Mouse (Mus musculus): ENCODE data around the gene Cacybp.

The Cacybp gene

DNA sequence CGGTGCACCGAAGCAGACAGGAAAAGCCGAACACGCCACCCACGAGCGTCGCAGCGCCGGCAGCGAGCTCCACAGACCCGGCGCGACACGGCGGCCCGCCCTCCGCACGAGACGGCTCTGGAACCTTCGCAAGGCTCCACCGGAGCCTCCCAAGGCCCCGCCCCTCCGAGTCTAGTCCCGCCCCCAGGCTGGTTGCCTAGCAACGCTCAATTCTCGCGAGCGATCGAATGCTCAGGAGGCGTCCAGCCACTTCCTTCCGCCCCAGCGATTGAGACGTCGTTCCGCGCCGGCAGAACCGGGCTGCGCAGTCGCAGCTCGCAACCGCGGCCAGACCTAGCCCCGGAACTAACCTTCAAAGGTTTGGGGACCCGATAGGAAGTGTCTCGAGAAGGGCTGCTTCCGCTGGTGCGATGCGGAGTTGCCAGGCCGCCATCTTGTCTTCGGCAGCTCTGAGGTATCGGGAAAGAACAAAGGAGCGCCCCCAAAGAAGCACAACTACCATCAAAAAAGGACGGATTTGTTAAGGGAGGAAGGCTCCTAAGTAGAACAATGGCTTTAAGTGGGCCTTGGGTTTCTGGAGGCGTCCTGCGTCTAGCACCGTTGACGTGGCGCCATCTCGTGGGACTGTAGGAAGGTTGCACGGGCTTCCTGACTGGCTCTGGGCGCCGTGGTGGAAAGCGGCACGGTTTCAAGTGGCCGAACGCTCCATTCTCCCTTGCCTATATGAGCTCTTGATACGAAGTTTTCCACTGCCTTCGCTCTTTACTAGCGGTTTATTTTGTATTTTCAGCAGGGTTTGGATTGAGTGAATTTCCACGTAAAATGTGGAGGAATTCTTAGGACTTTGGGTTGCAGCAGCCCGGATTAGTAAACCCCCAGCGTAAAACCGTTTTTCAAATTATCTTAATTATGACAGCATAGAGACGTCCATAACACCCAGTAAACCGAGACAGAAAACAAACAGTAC is at the start of gene Cacybp:
Gene Cacybp, minus strand, starts transcription at position 173 of the 967 bp plus-strand sequence.
- DNase-seq: peak; percentile 100

DNA sequence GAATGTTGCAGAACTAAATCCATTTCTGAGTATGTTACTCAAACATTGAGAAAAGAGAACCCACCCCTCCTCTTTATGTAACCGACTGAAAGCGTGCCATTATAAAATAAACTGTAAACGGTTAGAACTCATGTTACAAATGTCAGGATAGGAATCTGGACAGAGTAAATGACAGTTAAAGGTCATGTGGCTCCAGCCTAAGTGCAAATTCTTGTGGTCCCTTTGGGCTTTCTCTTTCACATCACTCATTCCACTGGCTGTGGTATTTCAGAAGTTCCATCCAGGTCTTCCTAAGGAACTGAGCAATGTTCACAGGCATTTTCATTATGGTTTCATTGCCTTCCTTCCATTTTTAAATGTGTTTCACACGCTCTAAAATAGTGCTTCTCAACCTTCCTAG is 49.7 kb upstream of the Cacybp start:
- no peak for DNase-seq

- no peak for DNase-seq
Observed at GRCm38 (mm10) chr1:160261849-160262248, 49.2 kb upstream of the Cacybp start.

- DNase-seq: no peak
Observed at GRCm38 (mm10) chr1:160260605-160261004, 47.9 kb upstream of the Cacybp start.

DNA sequence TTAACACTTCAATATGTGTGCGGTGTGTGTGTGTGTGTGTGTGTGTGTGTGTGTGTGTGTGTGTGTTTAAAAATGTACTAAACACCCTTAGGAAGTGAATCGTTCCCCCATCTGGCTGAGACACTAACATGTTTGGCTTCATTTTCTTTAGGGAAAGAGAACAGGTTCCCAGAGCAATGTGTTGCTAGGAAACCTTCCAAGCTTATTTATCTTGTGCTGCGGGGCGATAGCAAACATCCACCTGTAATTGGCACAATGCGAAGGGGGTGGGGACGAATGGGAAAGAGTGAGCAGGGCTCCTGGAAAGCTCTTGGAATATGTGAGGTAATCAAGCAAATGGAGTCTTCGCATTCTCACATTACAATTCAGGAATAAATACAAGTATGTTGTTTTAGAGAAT is 47.2 kb upstream of the Cacybp start:
- DNase-seq: no peak

- no peak for DNase-seq
Observed at GRCm38 (mm10) chr1:160253108-160253507, 40.4 kb upstream of the Cacybp start.

DNA sequence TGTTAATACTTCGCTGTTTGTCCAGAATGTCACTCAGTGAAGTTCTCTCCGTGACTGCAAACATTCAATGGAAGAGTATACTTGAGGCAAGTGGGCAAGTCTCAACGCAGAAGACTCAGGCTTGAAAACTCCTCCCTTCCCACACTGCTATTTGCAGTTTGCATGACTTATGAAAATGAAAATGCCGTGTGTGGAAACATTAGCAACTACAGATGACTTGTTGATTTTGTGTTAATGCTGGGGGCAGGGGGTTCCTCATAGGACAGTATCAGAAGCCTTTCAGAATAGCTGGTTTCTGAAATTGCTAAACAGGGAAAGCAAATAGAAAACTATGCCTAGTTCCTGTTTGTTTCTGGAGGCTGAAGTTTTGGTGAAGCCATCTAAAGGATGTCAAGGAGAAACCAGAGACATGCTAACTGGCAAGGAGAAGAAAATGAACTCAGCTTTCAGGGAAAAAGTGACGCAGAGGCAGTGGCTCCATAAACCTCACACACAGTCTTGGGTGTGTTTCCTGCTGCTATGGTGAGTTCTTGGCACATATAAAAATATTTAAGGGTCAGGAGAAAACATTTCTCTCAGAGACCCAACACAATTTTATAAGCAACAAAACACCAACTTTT is 38.8 kb upstream of the Cacybp start:
- no peak for DNase-seq

- no peak for DNase-seq
Observed at GRCm38 (mm10) chr1:160250782-160251181, 38.1 kb upstream of the Cacybp start.

GRCm38 (mm10) chr1:160249786-160250185 is 37.1 kb upstream of the Cacybp start:
- no peak for DNase-seq

GRCm38 (mm10) chr1:160247473-160247872 is 34.8 kb upstream of the Cacybp start:
- DNase-seq: no peak

DNA sequence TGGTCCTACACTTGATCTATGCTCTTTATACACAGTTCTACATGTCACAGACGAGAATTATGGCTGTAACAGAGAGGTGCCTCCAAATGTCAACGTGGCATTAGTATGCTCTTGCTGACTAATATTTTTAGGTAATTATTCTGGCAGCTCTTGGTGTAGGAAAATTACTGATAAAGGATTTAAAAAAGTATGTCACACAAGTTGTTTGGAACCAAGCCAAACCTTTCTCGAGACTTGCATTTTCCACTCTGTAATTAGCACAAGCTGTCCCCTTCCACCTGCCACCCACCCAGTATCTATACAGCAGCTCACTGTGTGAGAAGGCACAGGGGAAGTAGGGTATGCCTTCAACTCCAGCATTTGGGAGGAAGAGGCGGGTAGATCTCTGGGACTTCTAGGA is 34.2 kb upstream of the Cacybp start:
- DNase-seq: no peak

DNA sequence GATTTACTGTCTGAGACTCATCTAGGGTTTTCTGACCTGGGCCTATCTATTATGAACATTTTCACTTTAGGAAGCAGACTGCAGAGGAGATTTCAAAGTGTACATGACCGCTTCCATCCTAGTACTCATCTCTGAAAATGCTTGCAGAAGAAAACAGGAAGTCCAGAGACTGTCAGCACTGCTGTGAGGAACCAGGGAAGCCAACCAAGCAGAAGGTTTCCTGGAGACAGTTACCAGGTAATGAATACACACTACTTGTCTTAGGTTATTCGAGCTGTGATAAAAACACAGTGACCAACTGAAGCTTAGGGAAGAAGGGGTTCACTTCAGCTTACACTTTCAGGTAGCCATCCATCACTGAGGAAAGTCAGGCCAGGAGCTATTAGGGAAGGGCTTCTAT is 33.3 kb upstream of the Cacybp start:
- DNase-seq: no peak

DNA sequence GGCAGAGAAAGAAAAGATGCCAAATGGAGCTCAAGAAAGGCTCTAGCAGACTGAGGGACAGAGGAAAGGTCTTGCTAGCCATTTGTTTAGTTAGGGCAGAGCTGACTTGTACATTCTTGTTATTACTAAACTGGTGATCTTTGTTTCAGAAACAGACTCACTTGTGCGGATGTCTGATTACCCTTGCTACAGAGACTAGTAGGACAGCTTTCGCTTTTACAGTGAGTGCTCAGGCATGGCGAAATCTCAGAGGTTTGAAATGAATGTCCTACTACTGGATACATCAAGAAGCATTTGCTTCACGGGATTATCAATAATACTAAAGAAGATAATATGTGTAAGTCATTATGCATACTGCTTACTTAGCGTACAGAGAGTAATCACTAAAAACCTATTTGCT is 32.0 kb upstream of the Cacybp start:
- DNase-seq: no peak

DNA sequence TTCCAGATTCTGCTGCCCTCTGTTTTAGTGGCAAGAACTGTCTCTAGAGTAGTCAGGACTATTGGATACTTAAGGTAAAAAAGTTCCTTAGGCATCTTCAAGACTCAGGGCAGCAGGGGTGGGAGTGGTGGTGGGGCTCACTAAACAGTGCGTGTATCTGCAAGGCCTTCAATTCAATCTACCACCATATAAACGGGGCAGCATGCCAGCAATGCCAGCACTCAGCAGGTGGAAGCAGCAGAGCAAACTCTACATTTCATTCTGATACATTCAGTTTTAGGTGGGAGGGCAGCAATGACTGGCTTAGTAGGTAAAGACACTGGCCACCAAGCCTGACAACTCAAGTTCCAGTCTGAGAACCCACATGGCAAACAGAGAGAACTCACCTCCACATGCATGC is 27.4 kb upstream of the Cacybp start:
- DNase-seq: no peak

DNA sequence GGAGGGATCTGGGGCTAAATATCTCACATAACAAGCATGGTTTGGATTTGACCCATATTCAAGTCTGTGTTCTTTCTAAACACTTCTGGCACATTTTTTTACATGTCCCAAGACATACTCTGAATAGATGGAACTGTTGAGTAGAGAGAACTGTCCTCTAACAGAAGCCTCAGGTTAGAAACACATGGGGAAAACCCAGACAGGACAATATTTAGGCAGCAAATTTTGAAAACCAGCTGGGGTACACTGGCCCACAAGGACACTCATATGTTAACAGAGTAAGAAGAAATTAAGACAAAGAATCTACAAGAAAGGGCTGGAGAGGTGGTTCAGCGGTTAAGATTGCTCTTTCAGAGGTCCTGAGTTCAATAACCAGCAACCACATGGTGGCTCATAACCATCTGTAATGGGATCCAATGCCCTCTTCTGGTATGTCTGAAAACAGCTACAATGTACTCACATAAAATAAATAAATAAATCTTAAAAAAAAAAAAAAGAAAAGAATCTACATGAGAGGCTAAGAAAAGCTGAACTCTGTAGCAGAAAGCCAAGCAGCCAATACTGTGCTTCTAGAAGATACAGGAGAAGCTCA is 26.3 kb upstream of the Cacybp start:
- no peak for DNase-seq

DNA sequence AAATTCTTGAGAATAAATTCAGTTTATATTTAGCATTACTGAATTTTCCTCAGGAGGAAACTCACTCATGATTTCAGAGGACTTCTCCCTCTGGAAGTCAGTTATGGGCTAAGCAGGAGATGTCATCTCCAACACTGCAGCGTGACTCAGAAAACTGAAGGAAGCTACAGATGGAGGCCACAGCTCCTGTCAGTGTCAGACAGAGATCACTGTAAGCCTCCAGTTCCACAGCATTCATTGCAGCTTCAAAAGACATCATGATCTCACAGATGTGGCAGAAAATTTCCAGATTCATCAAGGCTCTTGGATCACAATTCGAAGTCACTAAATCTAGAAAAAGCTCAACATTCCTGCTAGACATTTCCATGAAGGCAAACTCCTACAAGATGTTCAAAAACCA is 25.3 kb upstream of the Cacybp start:
- DNase-seq: no peak

DNA sequence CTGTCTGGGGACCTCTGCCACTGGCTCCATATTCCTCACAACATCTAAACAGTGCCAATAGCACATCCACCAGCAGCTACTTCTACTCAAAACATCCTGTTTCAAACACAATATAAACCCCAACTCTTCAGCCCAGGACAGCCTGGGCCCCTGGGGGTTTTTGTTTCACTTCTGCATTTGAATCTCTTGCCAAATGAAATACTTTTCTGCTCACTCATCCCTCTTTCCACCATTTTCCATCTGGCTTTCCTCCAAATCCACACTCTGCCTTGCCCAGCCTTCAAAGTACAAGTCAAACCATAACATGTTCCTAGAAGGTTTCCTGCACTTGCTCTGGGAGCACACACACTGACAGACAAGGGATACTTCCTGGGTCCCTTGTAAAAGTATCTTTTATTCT is 21.2 kb upstream of the Cacybp start:
- DNase-seq: no peak

GRCm38 (mm10) chr1:160232113-160232512 is 19.4 kb upstream of the Cacybp start:
- no peak for DNase-seq

DNA sequence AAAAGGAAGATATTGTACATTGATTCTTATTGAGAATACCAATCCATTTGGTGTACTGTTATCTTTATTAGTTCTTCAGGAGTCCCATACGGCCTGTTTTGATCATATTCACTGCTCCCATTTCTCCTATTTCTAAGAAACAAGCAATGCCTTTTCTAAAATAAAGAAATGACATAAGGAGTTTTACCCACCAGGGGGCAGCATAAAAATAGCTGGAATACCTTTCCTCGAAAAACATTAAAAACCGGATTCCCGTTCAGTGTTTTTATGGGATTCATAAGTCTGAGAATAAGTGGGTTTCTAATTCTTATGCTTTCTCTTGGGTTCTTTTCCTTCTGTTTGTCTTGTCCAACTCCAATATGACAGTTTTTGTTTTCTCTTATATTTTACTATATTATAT is 18.3 kb upstream of the Cacybp start:
- DNase-seq: no peak

DNA sequence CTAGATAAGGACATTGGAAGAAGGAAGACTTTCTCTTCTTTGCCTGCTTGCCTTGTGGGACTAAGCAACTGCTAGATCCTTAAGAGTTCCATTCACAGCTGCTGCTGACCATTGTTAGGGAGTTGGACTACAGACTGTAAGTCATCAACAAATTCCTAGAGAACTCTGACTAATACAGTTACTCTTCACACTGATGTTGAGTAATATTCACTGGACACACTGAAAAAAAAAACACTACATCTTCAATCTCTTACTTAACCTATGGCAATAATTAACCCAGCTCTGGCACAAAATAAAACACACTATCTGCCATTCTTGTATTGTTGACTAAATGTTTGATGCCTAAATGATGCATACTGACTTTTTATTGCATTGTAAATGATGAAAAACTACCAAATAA is 15.2 kb upstream of the Cacybp start:
- DNase-seq: no peak

DNA sequence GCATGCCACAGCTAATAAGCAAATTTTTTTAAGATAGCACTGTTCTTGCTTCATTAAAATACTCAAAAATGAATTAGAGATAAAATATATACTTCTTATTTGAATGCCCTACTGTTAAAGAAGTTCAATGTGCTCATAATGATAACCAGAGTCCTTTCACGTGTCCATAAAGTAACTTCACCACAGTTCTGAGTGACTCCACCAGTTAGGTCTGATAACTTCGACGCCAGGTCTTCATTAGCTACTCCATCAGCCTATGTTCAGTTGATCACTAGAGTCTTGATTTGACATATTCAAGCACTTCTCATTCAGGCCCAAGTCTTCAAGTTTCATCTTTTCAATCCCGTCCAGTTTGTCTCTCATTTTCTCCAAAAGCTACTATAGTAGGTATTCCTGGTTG is 14.5 kb upstream of the Cacybp start:
- no peak for DNase-seq

DNA sequence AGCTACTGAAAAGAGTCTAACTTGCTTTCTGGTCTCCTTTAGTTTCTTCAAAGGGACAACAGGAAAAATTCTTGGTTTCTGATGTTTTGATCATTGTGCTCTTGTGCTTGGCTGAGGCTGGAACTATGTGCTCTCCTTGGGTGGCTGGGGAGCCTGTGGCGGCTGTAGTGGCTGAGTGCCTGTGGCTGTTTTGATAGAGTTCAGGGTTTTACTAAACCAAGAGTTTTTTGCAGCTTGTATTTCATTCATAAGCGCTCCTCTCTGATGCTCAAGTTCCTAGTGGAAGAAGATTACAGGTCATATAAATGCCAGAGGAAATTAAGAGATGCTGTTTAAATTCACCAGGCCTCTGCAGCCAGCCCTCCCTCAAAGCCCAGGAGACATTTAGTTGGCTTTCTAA is 11.4 kb upstream of the Cacybp start:
- no peak for DNase-seq

GRCm38 (mm10) chr1:160217898-160218297 is 5.2 kb upstream of the Cacybp start:
- no peak for DNase-seq

- no peak for DNase-seq
Observed at GRCm38 (mm10) chr1:160214171-160214570, 1.5 kb upstream of the Cacybp start.

Data from right cerebral cortex, postnatal 25 days (tissue).